Comparison of ENCODE assay signal across 9 mouse cellular contexts in genomic region chr12:86918983-86919722, GRCm38 (mm10). TPM values are rescaled to one million over a fixed set of nuclear protein-coding genes. Genes with fewer than 3 reads are reported as not detected.
DNase-seq lines count a peak whose midpoint lies in the region; ATAC-seq and TF ChIP-seq lines count a peak whose summit lies in the region.
"Had no signal": no experiment of that assay in that cellular context is flagged by ENCODE, and none has a peak within 500 bp of the region (broad histone marks: within the 10 kb centered on the region; RNA-seq: fewer than 3 reads in every experiment).

No protein-coding gene starts in this region.

- peak overlapping the region; percentile 58 for H3K27ac ChIP-seq in heart, adult 2 months
- H3K27ac ChIP-seq in heart, embryonic 10.5 days, result no peak overlapping the region
- peak overlapping the region; percentile 89 for H3K27ac ChIP-seq in hindbrain, embryonic 16.5 days (ENCODE audit: low read depth, low read length)
- H3K27ac ChIP-seq in midbrain, embryonic 13.5 days, result peak overlapping the region; percentile 91
- H3K27ac ChIP-seq: macrophage had no signal

- H3K4me2 ChIP-seq in hindbrain, embryonic 16.5 days (ENCODE audit: low read length), result peak overlapping the region; percentile 13; the same call in 1 of the 2 replicates
- no peak overlapping the region for H3K4me2 ChIP-seq in midbrain, embryonic 13.5 days (replicated peaks)

- no peaks in the 10 kb centered on the region for H3K79me2 ChIP-seq in heart, adult 2 months (replicated peaks; ENCODE audit: control insufficient read depth, insufficient read depth, low read length)

- ATAC-seq in G1E (ENCODE audit: extremely low read depth, insufficient number of reproducible peaks, low FRiP score, poor library complexity, severe bottlenecking), result 0 out of 2 replicates have a peak, but pooled peaks have one; percentile 10
- ATAC-seq in hindbrain, embryonic 16.5 days, result peak; percentile 66
- no peak for ATAC-seq in midbrain, embryonic 13.5 days

- no peak for TF ChIP-seq POLR2A in heart, adult 2 months (IDR thresholded peaks at IDR 0.05; ENCODE audit: insufficient read depth, low read depth, low read length)

- H3K4me3 ChIP-seq in heart, adult 2 months, result no peak overlapping the region
- H3K4me3 ChIP-seq in heart, embryonic 10.5 days, result no peak overlapping the region
- peak overlapping the region; percentile 56; the same call in 1 of the 2 replicates for H3K4me3 ChIP-seq in G1E (ENCODE audit: low read depth, low read length)
- H3K4me3 ChIP-seq in hindbrain, embryonic 16.5 days (ENCODE audit: low read length), result no peak overlapping the region
- no peak overlapping the region for H3K4me3 ChIP-seq in midbrain, embryonic 13.5 days (replicated peaks)

- no peak for TF ChIP-seq EP300 in heart, adult 2 months (IDR thresholded peaks at IDR 0.05; ENCODE audit: insufficient read depth, low read depth, low read length)

- H3K27me3 ChIP-seq in heart, adult 2 months (ENCODE audit: control insufficient read depth, insufficient read depth, low read length), result no peaks in the 10 kb centered on the region
- 0 out of 2 replicates have a peak, but pooled peaks cover 2% of the 10 kb centered on the region for H3K27me3 ChIP-seq in heart, embryonic 10.5 days (ENCODE audit: insufficient read depth, poor library complexity, severe bottlenecking)
- H3K27me3 ChIP-seq in G1E (ENCODE audit: insufficient read depth, low read length), result no peaks in the 10 kb centered on the region
- no peaks in the 10 kb centered on the region for H3K27me3 ChIP-seq in hindbrain, embryonic 16.5 days (replicated peaks; ENCODE audit: control insufficient read depth, insufficient read depth, low read length)
- H3K27me3 ChIP-seq in midbrain, embryonic 13.5 days, result no peaks in the 10 kb centered on the region; the same call in 1 of the 2 replicates

- no peak for TF ChIP-seq CTCF in heart, adult 2 months (IDR thresholded peaks at IDR 0.05)
- TF ChIP-seq CTCF in G1E (IDR thresholded peaks at IDR 0.05; ENCODE audit: low read depth, low read length), result 0 out of 2 replicates have a peak, but pooled peaks have one; percentile 2

- intact Hi-C loops in heart, adult 2 months (cut with DNase I), result no loop called here

- H3K36me3 ChIP-seq in heart, adult 2 months (ENCODE audit: control insufficient read depth, insufficient read depth, low read length), result no peaks in the 10 kb centered on the region
- H3K36me3 ChIP-seq in heart, embryonic 10.5 days, result no peaks in the 10 kb centered on the region
- H3K36me3 ChIP-seq in G1E (replicated peaks), result no peaks in the 10 kb centered on the region
- no peaks in the 10 kb centered on the region for H3K36me3 ChIP-seq in hindbrain, embryonic 16.5 days (ENCODE audit: control insufficient read depth, insufficient read depth, low read length)
- H3K36me3 ChIP-seq in midbrain, embryonic 13.5 days, result no peaks in the 10 kb centered on the region

- 81% methylated on average over 17 of the region's 17 CpGs for WGBS in heart, adult 2 months
- WGBS in heart, embryonic 10.5 days, result 82% methylated on average over 17 of the region's 17 CpGs
- 46% methylated on average over 17 of the region's 17 CpGs for WGBS in hindbrain, embryonic 16.5 days
- 77% methylated on average over 17 of the region's 17 CpGs for WGBS in midbrain, embryonic 13.5 days

- peaks cover 22% of the 10 kb centered on the region for H3K4me1 ChIP-seq in heart, adult 2 months (ENCODE audit: control insufficient read depth, insufficient read depth, low read length)
- H3K4me1 ChIP-seq in heart, embryonic 10.5 days, result peaks cover 26% of the 10 kb centered on the region
- H3K4me1 ChIP-seq in G1E (ENCODE audit: insufficient read depth, low read depth, low read length), result peaks cover 71% of the 10 kb centered on the region
- H3K4me1 ChIP-seq in hindbrain, embryonic 16.5 days (ENCODE audit: control insufficient read depth, insufficient read depth, low read depth, low read length), result peaks cover 26% of the 10 kb centered on the region
- peaks cover 60% of the 10 kb centered on the region for H3K4me1 ChIP-seq in midbrain, embryonic 13.5 days (replicated peaks)

- no peak overlapping the region for H3K9ac ChIP-seq in heart, adult 2 months (ENCODE audit: low read depth, low read length)
- peak overlapping the region; percentile 41; the same call in 1 of the 2 replicates for H3K9ac ChIP-seq in hindbrain, embryonic 16.5 days (ENCODE audit: low read depth, low read length)
- H3K9ac ChIP-seq in midbrain, embryonic 13.5 days (replicated peaks), result no peak overlapping the region

- DNase-seq in heart, adult 2 months, result no peak
- no peak for DNase-seq in heart, embryonic 10.5 days (ENCODE audit: low spot score)
- DNase-seq in G1E (ENCODE audit: low spot score), result no peak
- DNase-seq in left cerebral cortex, adult 18-20 months (ENCODE audit: low spot score in 2 of 2), result no peak
- DNase-seq in spleen, postnatal 36 days (ENCODE audit: low spot score in 2 of 2), result no peak
- no peak for DNase-seq in heart, adult 8-10 months (ENCODE audit: low spot score)

- H3K9me3 ChIP-seq in heart, embryonic 10.5 days, result no peaks in the 10 kb centered on the region
- no peaks in the 10 kb centered on the region for H3K9me3 ChIP-seq in G1E (replicated peaks)
- no peaks in the 10 kb centered on the region for H3K9me3 ChIP-seq in hindbrain, embryonic 16.5 days (ENCODE audit: control insufficient read depth, low read length)
- no peaks in the 10 kb centered on the region for H3K9me3 ChIP-seq in midbrain, embryonic 13.5 days

RNA-seq across cellular contexts. Expression of gene Cipc, which starts 27.7 kb away (rescaled TPM):
- 10 to 100 TPM; 43.8 to 45.1 TPM for total RNA-seq in heart, adult 2 months (2021)
- 34.1 and 39.6 TPM in 2 replicates for polyA plus RNA-seq in heart, adult 2 months (2012; rRNA removed)
- polyA plus RNA-seq in heart, embryonic 10.5 days (2016; fragmentation: Nextera tagmentation; extraction: Ambion mirVana), result 26.7 and 33.8 TPM in 2 replicates
- total RNA-seq in G1E (2014; fragmentation: Nextera tagmentation), result 89.5 and 104 TPM in 2 replicates
- total RNA-seq in G1E (2017), result 70.0 and 75.9 TPM in 2 replicates
- 35.5 and 42.7 TPM in 2 replicates for polyA plus RNA-seq in G1E (2012)
- polyA plus RNA-seq in hindbrain, embryonic 16.5 days (2015; fragmentation: Nextera tagmentation; extraction: Ambion mirVana), result 43.4 and 49.0 TPM in 2 replicates
- polyA plus RNA-seq in midbrain, embryonic 13.5 days (2015; fragmentation: Nextera tagmentation; extraction: Ambion mirVana), result 49.8 and 51.2 TPM in 2 replicates
- total RNA-seq in left cerebral cortex, adult 18-20 months (2021), result 10 to 100 TPM; 84.0 to 86.8 TPM
- total RNA-seq in heart, adult 8-10 months (2022), result 10 to 100 TPM; 42.4 to 53.8 (median 48.3) TPM

RNA-seq across cellular contexts. Expression of gene Irf2bpl, which starts 34.6 kb away (rescaled TPM):
- total RNA-seq in heart, adult 2 months (2021), result 10 to 100 TPM; 32.6 to 36.9 TPM
- 15.6 and 20.1 TPM in 2 replicates for polyA plus RNA-seq in heart, adult 2 months (2012; rRNA removed)
- 28.7 and 35.3 TPM in 2 replicates for polyA plus RNA-seq in heart, embryonic 10.5 days (2016; fragmentation: Nextera tagmentation; extraction: Ambion mirVana)
- total RNA-seq in G1E (2014; fragmentation: Nextera tagmentation) (8.4 and 10.0 TPM in 2 replicates), G1E (2017) (8.5 and 11.0 TPM in 2 replicates)
- polyA plus RNA-seq in G1E (2012), result 18.8 and 23.1 TPM in 2 replicates
- polyA plus RNA-seq in hindbrain, embryonic 16.5 days (2015; fragmentation: Nextera tagmentation; extraction: Ambion mirVana), result 49.7 and 56.6 TPM in 2 replicates
- polyA plus RNA-seq in midbrain, embryonic 13.5 days (2015; fragmentation: Nextera tagmentation; extraction: Ambion mirVana), result 65.3 and 75.5 TPM in 2 replicates
- total RNA-seq in left cerebral cortex, adult 18-20 months (2021), result 10 to 100 TPM; 91.6 to 93.6 TPM
- 10 to 100 TPM; 26.2 to 30.4 (median 27.8) TPM for total RNA-seq in heart, adult 8-10 months (2022)
